Mouse (Mus musculus) layer of hippocampus, adult 2 months (tissue): Measurements from ENCODE around the gene Aplp1. TPM values are rescaled to one million over a fixed set of nuclear protein-coding genes. Genes with fewer than 3 reads are reported as not detected.

Source experiments
- DNase-seq, 2 experiments: peaks; one replicate each; pipeline ENCODE4 v3.0.0; 2022; ENCODE audit warnings: low spot score in 2 of 2
- H3K27ac ChIP-seq: fragments of 200-600 bp; 2 replicates; pipeline ENCODE4 v1.8.1; 2022
- H3K4me3 ChIP-seq: fragments of 200-600 bp; 2 replicates; pipeline ENCODE4 v1.8.1; 2022; ENCODE audit warnings: mild to moderate bottlenecking
- CTCF ChIP-seq: fragments of 200-600 bp; conservative IDR thresholded peaks from 2 replicates; pipeline ENCODE4 v1.8.1; 2022; ENCODE audit warnings: antibody characterized with exemption, mild to moderate bottlenecking, moderate library complexity
- total RNA-seq, 2 experiments: library from RNA; stranded (reverse); gene quantifications; 2 replicates each; pipeline ENCODE4 v1.2.3; 2021

The Aplp1 gene
- total RNA-seq, 2 experiments from 2014 or later, result 1,283 to 1,305 TPM

DNA sequence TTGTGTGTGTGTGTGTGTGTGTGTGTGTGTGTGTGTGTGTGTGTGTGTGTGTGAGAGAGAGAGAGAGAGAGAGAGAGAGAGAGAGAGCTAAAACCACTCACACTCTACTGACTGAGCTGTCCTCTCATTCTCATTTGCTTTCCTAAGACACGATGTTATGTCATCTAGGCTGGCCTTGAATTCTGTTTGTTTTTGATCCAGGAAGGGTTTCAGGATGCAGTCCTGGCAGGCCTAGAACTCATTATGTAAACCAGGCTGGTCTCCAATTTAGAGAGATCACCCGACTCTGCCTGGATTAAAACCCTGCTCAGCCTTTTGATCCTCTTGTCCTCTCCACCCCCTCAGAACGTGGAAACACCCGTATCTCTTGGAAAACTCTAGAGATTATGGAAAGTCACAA lies 18.7 kb upstream of the Aplp1 start:
- no peak overlapping the region for H3K4me3 ChIP-seq
- no peak for DNase-seq
- no peak for TF ChIP-seq CTCF
- H3K27ac ChIP-seq, result no peak overlapping the region

DNA sequence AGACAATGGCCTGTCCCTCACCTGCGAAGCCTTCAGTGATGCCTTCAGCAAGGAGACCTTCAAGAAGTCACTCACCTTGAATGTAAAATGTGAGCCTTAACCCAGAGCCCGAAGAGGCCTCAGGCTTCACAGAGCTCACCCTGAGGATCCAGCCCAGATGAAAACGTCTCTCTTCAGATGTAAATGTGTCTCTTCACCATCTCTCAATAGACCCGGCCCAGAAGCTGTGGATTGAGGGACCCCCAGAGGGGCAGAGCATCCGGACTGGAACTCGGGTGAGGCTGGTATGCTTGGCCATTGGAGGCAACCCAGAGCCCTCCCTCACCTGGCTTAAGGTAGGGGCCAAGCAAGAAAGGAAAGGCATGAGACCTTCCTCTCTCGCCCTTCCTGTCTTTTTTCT lies 18.2 kb upstream of the Aplp1 start:
- H3K4me3 ChIP-seq, result no peak overlapping the region
- no peak for TF ChIP-seq CTCF
- H3K27ac ChIP-seq, result no peak overlapping the region
- no peak for DNase-seq

DNA sequence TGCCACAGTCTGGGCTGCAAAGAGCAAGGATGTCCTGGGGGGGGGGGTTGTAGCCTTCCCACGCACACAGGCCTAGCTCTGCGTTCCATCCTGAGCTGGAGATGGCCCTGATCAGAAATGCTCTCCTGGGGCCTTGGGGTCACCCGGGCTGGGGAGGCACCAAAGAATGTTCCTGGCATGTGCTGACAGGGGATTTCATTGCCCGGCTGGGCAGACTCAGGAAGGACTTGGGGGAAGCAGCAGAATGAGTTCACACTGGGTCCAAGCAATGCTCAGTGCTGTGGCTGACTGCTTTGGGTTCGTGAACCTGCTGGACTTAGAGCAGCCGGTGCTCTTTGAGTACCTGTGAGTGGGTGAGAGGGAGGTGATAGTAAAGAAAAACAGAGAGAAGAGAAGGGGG lies 14.1 kb upstream of the Aplp1 start:
- Histone ChIP-seq H3K4me3 (no peak overlapping the region), H3K27ac (no peak overlapping the region)
- TF ChIP-seq CTCF, result no peak

DNA sequence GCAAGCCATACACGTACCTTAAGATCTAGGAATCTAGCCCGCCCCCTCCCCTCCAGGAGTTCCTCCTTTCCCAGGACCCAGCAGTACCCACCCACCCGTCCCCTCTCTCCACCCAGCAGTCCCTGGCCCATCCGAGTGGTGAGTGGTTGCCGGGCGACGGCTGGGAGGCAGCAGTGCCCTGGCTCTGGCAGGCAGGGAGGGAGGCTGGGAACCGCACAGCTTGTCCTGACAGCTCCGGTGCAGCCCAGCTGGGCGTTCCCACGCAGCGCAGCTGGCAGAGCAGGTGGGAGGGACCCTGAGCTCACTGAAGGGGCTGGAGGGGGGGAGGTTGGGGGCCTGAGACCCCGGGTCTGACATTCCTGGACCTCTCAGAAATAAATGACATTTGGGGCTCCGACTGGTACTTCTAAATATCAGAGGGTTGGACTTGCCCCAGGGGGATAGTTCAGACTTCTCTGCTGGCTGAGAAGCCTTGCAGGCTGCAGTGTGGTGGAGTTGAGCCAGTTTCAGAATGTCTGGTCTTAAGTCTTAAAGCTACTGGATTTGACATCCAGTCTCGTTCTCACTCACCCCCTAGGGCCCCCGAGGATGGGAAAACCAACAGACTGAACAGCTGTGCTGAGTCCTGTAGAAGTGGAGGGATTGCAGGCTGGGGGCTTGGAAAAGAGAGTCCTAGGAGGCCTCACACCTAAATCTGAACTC lies 12.4 kb upstream of the Aplp1 start, which contains the start of the genes Kirrel2 and Nphs1:
TSS of gene Kirrel2 (minus strand) at position 62 of the 702 bp plus-strand sequence.
TSS of gene Nphs1 (plus strand) at position 687 of the 702 bp plus-strand sequence.
- peak within 1 kb of the TSS; percentile 53 for H3K4me3 ChIP-seq
- TF ChIP-seq CTCF, result no peak
- peak; percentile 71 for DNase-seq
- H3K27ac ChIP-seq, result peak within 1 kb of the TSS; percentile 92

More for the DNA sequence above, 14.1 kb upstream of the Aplp1 start:
- no peak for DNase-seq

DNA sequence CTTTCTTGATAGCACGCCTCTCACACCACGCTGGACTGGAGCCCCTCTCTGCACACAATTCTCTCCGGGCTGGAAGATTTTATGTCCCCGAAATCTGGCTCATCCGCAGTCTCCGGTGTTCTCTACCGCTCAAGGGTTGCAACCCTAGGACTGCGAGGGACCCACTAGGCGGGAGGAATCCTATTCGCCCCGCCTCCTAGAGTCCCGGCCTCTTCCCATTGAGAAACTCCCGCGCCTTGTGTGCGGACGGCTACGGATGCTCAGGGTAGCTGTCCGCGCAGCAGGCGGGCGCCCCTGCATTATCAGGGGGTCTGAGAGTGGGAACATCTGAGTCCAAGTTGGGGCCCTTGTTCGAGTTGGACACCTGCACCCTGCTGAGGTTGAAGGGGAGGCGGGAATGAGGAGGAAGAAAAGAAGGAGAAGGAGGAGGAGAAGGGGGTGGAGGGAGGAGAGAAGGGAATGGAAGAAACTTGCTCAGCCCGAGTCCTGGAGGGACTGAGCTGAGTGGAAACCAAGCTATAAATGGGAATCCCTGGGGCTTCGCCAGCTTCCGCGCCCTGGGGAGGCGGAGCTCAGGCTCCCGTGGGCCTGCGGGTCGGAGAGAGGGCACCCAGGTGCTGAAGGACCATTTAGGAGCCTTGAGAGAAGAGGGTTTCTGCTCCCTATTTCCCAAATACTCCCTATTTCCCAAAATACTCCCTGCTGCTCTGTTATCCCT lies 11.7 kb upstream of the Aplp1 start:
- H3K4me3 ChIP-seq, result peak overlapping the region; percentile 53
- DNase-seq, result no peak
- no peak for TF ChIP-seq CTCF
- peak overlapping the region; percentile 92 for H3K27ac ChIP-seq

DNA sequence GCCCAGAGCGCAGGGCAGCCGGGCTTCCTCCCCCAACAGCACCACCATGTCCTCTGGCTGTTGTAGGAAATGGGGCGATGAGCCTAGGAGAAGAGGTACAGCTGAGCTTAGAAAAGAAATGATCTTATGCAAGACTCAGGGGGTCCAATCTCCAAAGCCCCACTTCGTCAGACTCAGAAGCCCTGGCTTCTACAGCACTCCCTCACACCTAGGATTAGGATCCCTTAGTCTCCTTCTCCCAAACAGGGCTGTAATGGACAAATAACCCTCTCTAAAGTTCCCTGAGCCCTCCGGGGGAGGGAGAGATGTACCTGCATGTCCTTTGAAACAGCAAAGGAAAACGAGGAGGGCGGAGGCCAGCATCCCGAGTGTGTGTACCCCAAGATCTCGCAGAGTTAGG lies 11.2 kb upstream of the Aplp1 start:
- H3K27ac ChIP-seq, result peak overlapping the region; percentile 92
- no peak for TF ChIP-seq CTCF
- peak overlapping the region; percentile 53 for H3K4me3 ChIP-seq
- no peak for DNase-seq

DNA sequence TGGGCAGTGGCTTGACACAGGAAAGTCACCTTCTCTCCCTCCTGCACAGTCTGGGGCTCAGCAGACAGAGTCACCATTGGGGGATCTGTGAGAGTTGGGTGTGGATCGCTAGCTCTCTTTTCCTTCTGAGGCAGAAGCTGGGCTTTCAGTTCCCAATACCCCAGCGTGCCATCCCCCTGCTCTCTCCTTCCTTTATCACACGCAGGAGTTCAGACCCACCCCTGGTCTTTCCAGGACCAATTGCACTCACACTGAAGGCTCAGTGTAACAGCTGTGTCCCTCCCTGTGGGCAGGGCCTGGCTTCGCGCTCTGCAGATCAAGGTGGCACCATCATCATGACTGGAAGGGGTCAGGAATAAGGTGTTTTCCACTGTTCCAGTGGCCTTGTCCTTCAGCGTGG lies 8.9 kb upstream of the Aplp1 start:
- H3K27ac ChIP-seq, result no peak overlapping the region
- no peak for TF ChIP-seq CTCF
- DNase-seq, result no peak
- H3K4me3 ChIP-seq, result no peak overlapping the region

DNA sequence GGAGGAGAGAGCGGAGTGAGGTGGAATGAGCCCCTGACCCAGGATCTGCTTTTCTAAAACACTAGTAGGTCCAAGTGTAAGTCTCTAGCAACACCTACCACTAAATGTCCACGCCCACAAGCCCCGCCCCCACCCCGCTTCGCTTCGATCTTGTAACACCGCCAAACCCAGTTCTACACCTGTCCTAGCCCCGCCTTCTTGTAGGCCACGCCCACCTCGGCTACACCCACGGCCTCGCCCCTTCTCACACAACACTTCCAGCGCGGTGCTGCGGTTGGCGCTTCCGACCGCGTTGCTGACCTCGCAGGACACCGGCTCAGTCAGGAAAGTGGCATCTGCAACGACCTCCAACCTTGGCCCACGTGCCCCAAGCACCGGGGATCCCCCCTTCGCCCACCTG lies 8.4 kb upstream of the Aplp1 start:
- Histone ChIP-seq H3K27ac (no peak overlapping the region), H3K4me3 (no peak overlapping the region)
- no peak for TF ChIP-seq CTCF
- no peak for DNase-seq

DNA sequence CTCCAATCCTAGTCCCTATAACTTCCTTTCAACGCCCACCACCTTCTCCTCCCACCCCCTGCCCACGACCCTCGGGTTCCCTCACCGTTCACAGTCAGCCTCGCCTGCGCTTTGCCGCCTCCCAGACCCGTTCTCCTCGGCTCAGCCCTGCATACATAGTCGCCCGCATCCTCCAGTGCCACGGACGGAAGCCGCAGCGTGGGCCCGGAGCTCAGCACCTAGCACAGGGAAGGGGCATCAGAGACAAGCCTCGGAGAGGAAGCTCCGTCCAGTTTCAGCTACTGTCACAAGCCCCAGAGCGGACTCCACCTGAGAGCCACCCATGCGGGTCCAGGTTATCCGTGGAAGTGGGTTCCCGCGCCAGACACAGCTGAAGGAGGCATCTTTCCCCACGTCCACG lies 8.0 kb upstream of the Aplp1 start:
- Histone ChIP-seq H3K27ac (no peak overlapping the region), H3K4me3 (no peak overlapping the region)
- no peak for DNase-seq
- no peak for TF ChIP-seq CTCF

DNA sequence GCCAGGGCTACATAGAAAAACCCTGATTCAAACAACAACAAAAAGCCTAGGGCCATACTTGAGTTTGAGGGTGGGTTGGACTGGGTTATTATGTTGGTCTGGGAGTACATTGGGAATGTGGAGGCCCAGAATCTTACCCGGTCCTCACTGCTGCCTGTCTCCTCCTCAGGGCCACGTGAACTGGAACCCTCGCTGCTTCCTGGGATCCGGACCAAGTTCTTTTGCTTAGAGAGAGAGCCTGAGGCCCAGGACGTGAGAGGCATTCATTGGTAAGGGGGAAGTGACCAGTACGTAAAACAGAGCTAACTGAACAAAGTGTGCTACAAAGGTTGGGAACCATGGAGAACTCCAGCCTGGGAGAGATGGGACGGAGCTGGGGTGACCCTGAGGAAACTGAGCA lies 4.9 kb upstream of the Aplp1 start:
- peak in 1 of 2 experiments; percentile 50 for DNase-seq
- H3K27ac ChIP-seq, result peak overlapping the region; percentile 76
- no peak for TF ChIP-seq CTCF

DNA sequence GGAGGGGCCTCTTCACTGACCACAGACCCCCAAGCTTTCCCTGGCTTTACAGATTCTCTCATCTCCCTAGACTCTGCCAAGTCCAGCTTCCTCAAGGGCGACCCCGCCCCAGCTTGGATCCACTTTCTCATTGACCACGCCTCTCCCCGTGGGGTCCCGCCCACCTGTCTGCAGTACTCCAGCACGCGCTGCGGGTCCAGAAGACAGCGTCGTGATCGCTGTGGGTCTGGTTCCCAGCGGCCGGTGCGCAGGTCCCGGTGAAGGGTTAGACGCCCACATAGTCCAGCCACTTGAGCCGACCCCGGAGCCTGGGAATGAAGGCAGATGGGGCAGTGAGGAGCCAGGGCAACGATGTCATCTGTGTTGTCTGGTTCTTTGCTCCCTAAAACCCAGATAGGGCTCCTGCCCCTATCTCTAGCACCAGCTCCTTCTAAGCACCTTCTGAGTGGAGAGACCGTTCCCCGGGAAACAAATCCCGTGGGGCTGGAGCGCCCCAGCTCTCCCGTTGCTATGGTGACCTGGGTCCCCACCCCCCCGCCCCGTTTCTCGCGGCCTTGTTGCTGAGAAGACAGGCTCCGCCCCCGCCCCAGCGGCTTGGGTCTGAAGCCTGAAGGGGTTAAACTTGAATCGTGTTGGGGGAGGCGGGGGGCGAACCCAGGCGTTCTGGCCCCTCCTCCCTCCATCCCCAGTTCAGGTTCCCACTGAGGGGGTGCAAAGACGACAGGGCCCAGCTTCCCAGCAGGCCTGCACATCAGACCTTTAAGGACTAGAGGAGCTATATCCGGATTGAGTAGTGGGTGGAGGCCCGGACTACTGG lies 973 bp downstream of the Aplp1 start:
- H3K27ac ChIP-seq, result peak overlapping the region; percentile 100
- DNase-seq, result peak; percentile 70 to 81
- no peak for TF ChIP-seq CTCF

More for the DNA sequence above, 4.9 kb upstream of the Aplp1 start:
- H3K4me3 ChIP-seq, result no peak overlapping the region

DNA sequence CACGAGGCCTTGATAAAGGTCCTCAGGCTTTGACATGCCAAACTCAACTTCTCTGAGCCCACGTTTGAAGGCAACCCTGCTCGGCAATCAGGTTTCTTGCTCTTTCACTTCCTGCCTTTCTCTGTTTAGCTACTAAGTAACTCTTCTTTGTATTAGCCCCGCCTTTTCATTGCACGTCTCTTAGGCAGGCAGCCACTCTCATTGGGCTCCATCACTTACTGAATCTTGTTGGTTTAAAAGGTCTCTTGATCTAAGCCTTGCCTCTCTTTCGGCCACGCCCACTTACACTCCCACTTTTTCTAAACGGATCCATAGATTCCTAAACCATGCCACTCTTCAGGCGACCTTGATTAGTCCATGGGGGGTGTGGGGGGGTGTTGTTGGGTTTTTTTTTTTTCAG lies 1.6 kb downstream of the Aplp1 start:
- DNase-seq, result no peak
- TF ChIP-seq CTCF, result no peak
- Histone ChIP-seq H3K4me3 (peak overlapping the region; percentile 89), H3K27ac (peak overlapping the region; percentile 100)

More for the DNA sequence above, 973 bp downstream of the Aplp1 start:
- peak overlapping the region; percentile 89 for H3K4me3 ChIP-seq

DNA sequence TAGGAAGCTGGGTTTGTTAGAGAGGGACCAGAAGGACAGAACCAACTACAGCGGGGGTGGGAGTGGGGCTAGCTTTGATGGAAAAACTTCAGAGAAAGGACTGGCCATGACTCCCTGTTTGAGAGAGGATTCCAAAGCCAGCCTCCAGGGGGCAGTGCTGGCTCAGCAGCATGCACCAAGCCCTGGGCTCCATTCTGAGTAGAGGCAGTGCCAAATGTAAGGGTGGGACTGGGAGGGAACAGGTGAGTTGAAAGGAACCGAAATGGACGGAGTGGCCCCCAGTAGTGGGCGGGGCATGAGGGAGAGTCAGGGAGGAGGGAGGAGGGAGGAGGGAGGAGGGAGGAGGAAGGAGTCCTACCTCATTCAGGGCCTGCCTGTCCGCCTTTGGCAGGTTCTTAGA lies 4.6 kb downstream of the Aplp1 start:
- H3K27ac ChIP-seq, result no peak overlapping the region
- no peak overlapping the region for H3K4me3 ChIP-seq
- peak in 1 of 2 experiments; percentile 78 for DNase-seq
- TF ChIP-seq CTCF, result peak; percentile 80
